Mouse (Mus musculus) testis, adult 2 months (tissue): ENCODE measurements around the gene Efcab5.

Experiments
- CTCF ChIP-seq: fragments of 200-500 bp; IDR thresholded peaks from 2 replicates; pipeline ENCODE4 v1.5.1; 2012; ENCODE audit warnings: low read depth, mild to moderate bottlenecking, inconsistent platforms, low read length, moderate library complexity; ENCODE audit not compliant: control insufficient read depth, insufficient read depth, insufficient replicate concordance
- POLR2A ChIP-seq: fragments of 200-500 bp; IDR thresholded peaks from 2 replicates; pipeline ENCODE4 v1.6.1; 2012; ENCODE audit warnings: low read depth, mild to moderate bottlenecking, inconsistent platforms, low read length, moderate library complexity; ENCODE audit not compliant: control insufficient read depth

GRCm38 (mm10) chr11:77195360-77196109, 6.8 kb upstream of the Efcab5 start:
- TF ChIP-seq CTCF (no peak), POLR2A (no peak)
